In genomic region chr14:103843371-103844001, GRCm38 (mm10) we compare ENCODE assay signal across 7 mouse cellular contexts. TPM values are rescaled to one million over a fixed set of nuclear protein-coding genes. Genes with fewer than 3 reads are reported as not detected.
A peak's percentile ranks its signal among the peaks of the same experiment; 100 is the strongest.
DNase-seq lines count a peak whose midpoint lies in the region; ATAC-seq and TF ChIP-seq lines count a peak whose summit lies in the region.

No protein-coding gene starts in this region.

- peak overlapping the region; percentile 67 for H3K4me2 ChIP-seq in intestine, postnatal 0 days (replicated peaks; ENCODE audit: low read depth)
- H3K4me2 ChIP-seq in midbrain, embryonic 14.5 days (ENCODE audit: low read length), result peak overlapping the region; percentile 80

- peak; percentile 47 for DNase-seq in adrenal gland, postnatal 25 days
- peak; percentile 70 for DNase-seq in embryo, embryonic 11 days
- peak; percentile 98 for DNase-seq in heart, adult 11 months
- DNase-seq in liver, result peak; percentile 10
- DNase-seq in midbrain, embryonic 14.5 days, result peak; percentile 75
- peak; percentile 56 for DNase-seq in testis, postnatal 10 days (ENCODE audit: low spot score)

- H3K9ac ChIP-seq in intestine, postnatal 0 days (ENCODE audit: low read depth, low read length), result peak overlapping the region; percentile 54
- peak overlapping the region; percentile 56; the same call in 1 of the 2 replicates for H3K9ac ChIP-seq in midbrain, embryonic 14.5 days (replicated peaks; ENCODE audit: low read length)

- no peaks in the 10 kb centered on the region for H3K9me3 ChIP-seq in intestine, postnatal 0 days (ENCODE audit: control insufficient read depth)
- no peaks in the 10 kb centered on the region for H3K9me3 ChIP-seq in midbrain, embryonic 14.5 days (ENCODE audit: control insufficient read depth, low read length)

- peaks cover 9% of the 10 kb centered on the region; the same call in 1 of the 2 replicates for H3K27me3 ChIP-seq in intestine, postnatal 0 days (replicated peaks; ENCODE audit: control insufficient read depth, insufficient read depth, low read length)
- 0 out of 2 replicates have a peak, but pooled peaks cover 6% of the 10 kb centered on the region for H3K27me3 ChIP-seq in midbrain, embryonic 14.5 days (ENCODE audit: control insufficient read depth, insufficient read depth, low read length)

- peak; percentile 30 for TF ChIP-seq CTCF in intestine, postnatal 0 days (IDR thresholded peaks at IDR 0.05; ENCODE audit: low read depth)

- H3K4me3 ChIP-seq in intestine, postnatal 0 days (ENCODE audit: low read depth, low read length), result peak overlapping the region; percentile 54
- peak overlapping the region; percentile 54 for H3K4me3 ChIP-seq in midbrain, embryonic 14.5 days (replicated peaks; ENCODE audit: low read depth, low read length)

- ATAC-seq in intestine, postnatal 0 days, result peak; percentile 43
- ATAC-seq in midbrain, embryonic 14.5 days (ENCODE audit: low FRiP score, low TSS enrichment), result peak; percentile 68

- WGBS in intestine, postnatal 0 days, result under 1% methylated on average over 30 of the region's 30 CpGs
- under 1% methylated on average over 30 of the region's 30 CpGs for WGBS in midbrain, embryonic 14.5 days

- H3K36me3 ChIP-seq in intestine, postnatal 0 days (ENCODE audit: control insufficient read depth, insufficient read depth), result no peaks in the 10 kb centered on the region
- H3K36me3 ChIP-seq in midbrain, embryonic 14.5 days (ENCODE audit: control insufficient read depth, insufficient read depth, low read length), result no peaks in the 10 kb centered on the region

- peak overlapping the region; percentile 64 for H3K27ac ChIP-seq in intestine, postnatal 0 days (ENCODE audit: low read depth, low read length)
- peak overlapping the region; percentile 53 for H3K27ac ChIP-seq in midbrain, embryonic 14.5 days (replicated peaks; ENCODE audit: low read depth, low read length)

- H3K4me1 ChIP-seq in intestine, postnatal 0 days (replicated peaks; ENCODE audit: control insufficient read depth, insufficient read depth, low read length), result 0 out of 2 replicates have a peak, but pooled peaks cover 2% of the 10 kb centered on the region
- H3K4me1 ChIP-seq in midbrain, embryonic 14.5 days (ENCODE audit: control insufficient read depth, insufficient read depth, low read length), result peaks cover 18% of the 10 kb centered on the region; the same call in 1 of the 2 replicates

RNA-seq across cellular contexts. Expression of gene Ednrb, which starts 0.7 kb away (rescaled TPM):
- 38.2 and 38.7 TPM in 2 replicates for total RNA-seq in adrenal gland, postnatal 25 days (2021)
- 70.5 and 74.2 TPM in 2 replicates for polyA plus RNA-seq in intestine, postnatal 0 days (2015; fragmentation: Nextera tagmentation; extraction: Ambion mirVana)
- 111 and 125 TPM in 2 replicates for polyA plus RNA-seq in midbrain, embryonic 14.5 days (2014; fragmentation: Nextera tagmentation; extraction: Ambion mirVana)

Comparison
In these comparisons a context has a peak if more than half of its experiments do, and no peak if none do; other contexts are left out.
1. Peak in every context shown above with its lines: DNase-seq, ATAC-seq, H3K4me3 ChIP-seq and H3K27ac ChIP-seq.
2. DNase-seq: peak in every context shown above with its lines; median percentile 98 in heart, adult 11 months; 75 in midbrain, embryonic 14.5 days; 70 in embryo, embryonic 11 days; 56 in testis, postnatal 10 days; 47 in adrenal gland, postnatal 25 days; 10 in liver.